ENCODE assay signal across 26 mouse cellular contexts in genomic region chr1:163619831-163620230, GRCm38 (mm10).
DNase-seq lines count a peak whose midpoint lies in the region; ATAC-seq and TF ChIP-seq lines count a peak whose summit lies in the region.
"Had no signal": no experiment of that assay in that cellular context is flagged by ENCODE, and none has a peak within 500 bp of the region (broad histone marks: within the 10 kb centered on the region; RNA-seq: fewer than 3 reads in every experiment).

No protein-coding gene starts in this region.

- no peak for TF ChIP-seq POLR2A in kidney, adult 2 months (IDR thresholded peaks at IDR 0.05; ENCODE audit: low read depth, low read length)

- ATAC-seq in kidney, embryonic 14.5 days (ENCODE audit: low FRiP score, low TSS enrichment), result peak; percentile 75; the same call in 1 of the 2 replicates
- ATAC-seq in neural tube, embryonic 11.5 days (ENCODE audit: insufficient read depth, low FRiP score, low TSS enrichment), result no peak; the same call in 1 of the 2 replicates
- no peak for ATAC-seq in neural tube, embryonic 15.5 days (ENCODE audit: low FRiP score)
- ATAC-seq in intestine, postnatal 0 days, result no peak
- ATAC-seq: CD4-positive, CD25-positive, alpha-beta regulatory T cell, adult 4 months; forebrain, embryonic 16.5 days; hindbrain, postnatal 0 days had no signal

- no peak overlapping the region for H3K4me2 ChIP-seq in kidney, embryonic 14.5 days (replicated peaks; ENCODE audit: low read depth, low read length)
- H3K4me2 ChIP-seq in neural tube, embryonic 11.5 days (ENCODE audit: low read depth), result no peak overlapping the region
- no peak overlapping the region for H3K4me2 ChIP-seq in neural tube, embryonic 15.5 days
- no peak overlapping the region for H3K4me2 ChIP-seq in intestine, postnatal 0 days (replicated peaks; ENCODE audit: low read depth)
- H3K4me2 ChIP-seq: embryonic facial prominence, embryonic 12.5 days; forebrain, embryonic 12.5 days; heart, embryonic 15.5 days; hindbrain, embryonic 13.5 days had no signal

- H3K9me3 ChIP-seq in kidney, embryonic 14.5 days (ENCODE audit: control insufficient read depth, low read length), result no peaks in the 10 kb centered on the region
- H3K9me3 ChIP-seq in neural tube, embryonic 11.5 days (ENCODE audit: control insufficient read depth, low read length), result no peaks in the 10 kb centered on the region
- no peaks in the 10 kb centered on the region for H3K9me3 ChIP-seq in neural tube, embryonic 15.5 days (replicated peaks)
- no peaks in the 10 kb centered on the region for H3K9me3 ChIP-seq in intestine, postnatal 0 days (ENCODE audit: control insufficient read depth)
- H3K9me3 ChIP-seq: embryonic facial prominence, embryonic 12.5 days; forebrain, embryonic 12.5 days; G1E; heart, embryonic 10.5 days; heart, embryonic 15.5 days; hindbrain, embryonic 13.5 days had no signal

- H3K4me3 ChIP-seq in kidney, embryonic 14.5 days (ENCODE audit: low read length), result no peak overlapping the region
- no peak overlapping the region for H3K4me3 ChIP-seq in kidney, adult 2 months (ENCODE audit: insufficient read depth, low read depth, low read length)
- no peak overlapping the region for H3K4me3 ChIP-seq in neural tube, embryonic 11.5 days (ENCODE audit: low read depth, low read length)
- no peak overlapping the region for H3K4me3 ChIP-seq in neural tube, embryonic 15.5 days (replicated peaks)
- no peak overlapping the region for H3K4me3 ChIP-seq in intestine, postnatal 0 days (ENCODE audit: low read depth, low read length)
- H3K4me3 ChIP-seq: embryonic facial prominence, embryonic 12.5 days; forebrain, embryonic 12.5 days; gastrocnemius, adult 2 months; heart, embryonic 10.5 days; heart, embryonic 15.5 days; hindbrain, embryonic 13.5 days had no signal

- no peaks in the 10 kb centered on the region; the same call in 1 of the 2 replicates for H3K4me1 ChIP-seq in kidney, embryonic 14.5 days (ENCODE audit: control insufficient read depth, insufficient read depth, low read length)
- no peaks in the 10 kb centered on the region for H3K4me1 ChIP-seq in kidney, adult 2 months (ENCODE audit: control insufficient read depth, insufficient read depth, low read length)
- peaks cover 5% of the 10 kb centered on the region; the same call in 1 of the 2 replicates for H3K4me1 ChIP-seq in neural tube, embryonic 11.5 days (ENCODE audit: control insufficient read depth, insufficient read depth, low read length)
- no peaks in the 10 kb centered on the region for H3K4me1 ChIP-seq in neural tube, embryonic 15.5 days
- H3K4me1 ChIP-seq in intestine, postnatal 0 days (replicated peaks; ENCODE audit: control insufficient read depth, insufficient read depth, low read length), result no peaks in the 10 kb centered on the region
- H3K4me1 ChIP-seq: forebrain, embryonic 12.5 days; heart, embryonic 10.5 days; heart, embryonic 15.5 days; hindbrain, embryonic 13.5 days had no signal

- 14% methylated on average over 7 of the region's 7 CpGs for WGBS in kidney, embryonic 14.5 days
- WGBS in kidney, adult 2 months, result 23% methylated on average over 7 of the region's 7 CpGs
- 50% methylated on average over 7 of the region's 7 CpGs for WGBS in neural tube, embryonic 11.5 days
- WGBS in neural tube, embryonic 15.5 days, result 42% methylated on average over 7 of the region's 7 CpGs
- WGBS in intestine, postnatal 0 days, result 78% methylated on average over 7 of the region's 7 CpGs

- no peak overlapping the region for H3K27ac ChIP-seq in kidney, embryonic 14.5 days (ENCODE audit: low read depth, low read length)
- no peak overlapping the region for H3K27ac ChIP-seq in kidney, adult 2 months (ENCODE audit: insufficient read depth, low read depth, low read length)
- no peak overlapping the region for H3K27ac ChIP-seq in neural tube, embryonic 11.5 days (ENCODE audit: low read depth, low read length)
- H3K27ac ChIP-seq in neural tube, embryonic 15.5 days (replicated peaks), result no peak overlapping the region
- no peak overlapping the region for H3K27ac ChIP-seq in intestine, postnatal 0 days (ENCODE audit: low read depth, low read length)
- H3K27ac ChIP-seq: embryonic facial prominence, embryonic 12.5 days; forebrain, embryonic 12.5 days; gastrocnemius, adult 2 months; heart, embryonic 10.5 days; heart, embryonic 15.5 days; hindbrain, embryonic 13.5 days; hindbrain, postnatal 0 days had no signal

- H3K27me3 ChIP-seq in kidney, embryonic 14.5 days (ENCODE audit: control insufficient read depth, insufficient read depth, low read length), result no peaks in the 10 kb centered on the region
- no peaks in the 10 kb centered on the region; the same call in 1 of the 2 replicates for H3K27me3 ChIP-seq in kidney, adult 2 months (replicated peaks; ENCODE audit: control insufficient read depth, insufficient read depth, low read length)
- no peaks in the 10 kb centered on the region for H3K27me3 ChIP-seq in neural tube, embryonic 11.5 days (ENCODE audit: control insufficient read depth, insufficient read depth, low read length)
- H3K27me3 ChIP-seq in neural tube, embryonic 15.5 days (replicated peaks), result no peaks in the 10 kb centered on the region
- H3K27me3 ChIP-seq in intestine, postnatal 0 days (replicated peaks; ENCODE audit: control insufficient read depth, insufficient read depth, low read length), result no peaks in the 10 kb centered on the region
- H3K27me3 ChIP-seq: embryonic facial prominence, embryonic 12.5 days; forebrain, embryonic 12.5 days; heart, embryonic 15.5 days; hindbrain, embryonic 13.5 days had no signal

- DNase-seq in embryo, embryonic 11 days, result peak; percentile 23
- no peak for DNase-seq in embryo, embryonic 10.5 days (ENCODE audit: low spot score)
- DNase-seq in kidney, adult 2 months, result no peak
- DNase-seq in neural tube, embryonic 11.5 days (ENCODE audit: low spot score), result peak; percentile 19
- DNase-seq in mesoderm, embryonic 11.5 days (ENCODE audit: low read depth, low spot score), result peak; percentile 60
- DNase-seq: adrenal gland, adult 8-10 months; adrenal gland, postnatal 36 days; B cell, adult 2 months; cerebellum, adult 2 months; cerebellum, postnatal 10 days; gastrocnemius, adult 2 months; gastrocnemius, postnatal 36 days; heart, adult 18-20 months; heart, postnatal 14 days had no signal

- H3K36me3 ChIP-seq in kidney, embryonic 14.5 days (ENCODE audit: control insufficient read depth, insufficient read depth, low read length), result no peaks in the 10 kb centered on the region
- H3K36me3 ChIP-seq in kidney, adult 2 months (ENCODE audit: control insufficient read depth, insufficient read depth, low read length), result no peaks in the 10 kb centered on the region
- no peaks in the 10 kb centered on the region for H3K36me3 ChIP-seq in neural tube, embryonic 11.5 days (ENCODE audit: control insufficient read depth, insufficient read depth, low read length)
- no peaks in the 10 kb centered on the region for H3K36me3 ChIP-seq in neural tube, embryonic 15.5 days
- H3K36me3 ChIP-seq in intestine, postnatal 0 days (ENCODE audit: control insufficient read depth, insufficient read depth), result no peaks in the 10 kb centered on the region
- H3K36me3 ChIP-seq: embryonic facial prominence, embryonic 12.5 days; forebrain, embryonic 12.5 days; G1E; heart, embryonic 10.5 days; heart, embryonic 15.5 days; hindbrain, embryonic 13.5 days had no signal

- TF ChIP-seq CTCF in kidney, adult 2 months (conservative IDR thresholded peaks at IDR 0.05; ENCODE audit: insufficient read depth, insufficient read length, low read depth, low read length), result no peak
- no peak for TF ChIP-seq CTCF in intestine, postnatal 0 days (IDR thresholded peaks at IDR 0.05; ENCODE audit: low read depth)

- H3K9ac ChIP-seq in kidney, embryonic 14.5 days (ENCODE audit: low read depth, low read length), result no peak overlapping the region
- H3K9ac ChIP-seq in neural tube, embryonic 11.5 days (ENCODE audit: low read length), result no peak overlapping the region
- no peak overlapping the region for H3K9ac ChIP-seq in neural tube, embryonic 15.5 days (replicated peaks)
- H3K9ac ChIP-seq in intestine, postnatal 0 days (ENCODE audit: low read depth, low read length), result no peak overlapping the region
- H3K9ac ChIP-seq: embryonic facial prominence, embryonic 12.5 days; forebrain, embryonic 12.5 days; heart, embryonic 15.5 days; hindbrain, embryonic 13.5 days had no signal

Comparison
In these comparisons a context has a peak if more than half of its experiments do, and no peak if none do; other contexts are left out.
1. DNase-seq: peak in embryo, embryonic 11 days (single experiment), neural tube, embryonic 11.5 days (single experiment) and mesoderm, embryonic 11.5 days (single experiment); none in embryo, embryonic 10.5 days (single experiment) and kidney, adult 2 months (single experiment).